Mouse (Mus musculus): ENCODE measurements at regions not wholly inside any gene's neighbourhood (a gene's known extent, or its start where the extent isn't known, plus 50 kb on each side); places are given as distances from the start of the nearest gene placed in this dataset.
"Not testable (repeated sequence)": the region's sequence is repeated elsewhere in the genome, so short reads cannot be mapped to it uniquely, and the experiment has no call there.

DNA sequence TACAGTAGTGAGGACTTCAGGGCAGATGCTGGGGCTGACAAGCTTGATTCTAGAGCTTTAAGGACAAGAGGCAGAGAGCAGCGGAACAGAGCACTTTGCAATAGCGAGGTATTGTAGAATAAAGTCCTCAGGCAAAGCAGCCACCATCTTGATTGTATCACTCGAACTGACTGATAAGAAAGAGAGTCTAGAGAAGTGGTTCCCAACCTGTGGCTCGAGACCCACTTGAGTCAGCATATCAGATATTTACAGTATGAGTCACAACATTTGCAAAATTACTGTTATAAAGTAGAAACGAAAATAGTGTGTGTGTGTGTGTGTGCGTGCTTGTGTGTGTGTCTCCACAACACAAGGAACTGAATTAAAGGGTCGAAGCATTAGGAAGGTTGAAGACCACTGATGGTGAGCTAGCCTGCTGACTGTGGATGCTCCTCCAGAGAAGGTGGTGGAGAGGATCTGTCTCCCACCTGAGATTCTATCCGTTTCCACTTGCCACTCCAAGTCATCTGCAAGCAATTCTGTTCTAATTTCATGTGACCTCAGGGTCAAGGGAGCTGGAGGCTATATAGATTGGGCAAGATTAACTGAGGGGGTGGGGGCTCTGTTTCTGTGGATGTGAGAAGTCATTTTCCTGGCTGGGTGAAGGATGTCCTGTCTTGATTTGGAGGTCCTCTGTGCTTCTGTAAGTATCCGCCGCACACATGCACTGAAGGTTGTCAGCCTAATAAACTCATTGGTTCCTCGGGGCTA lies 115.0 kb downstream of the Phlda1 start:
- Histone ChIP-seq H3K4me1 (peaks cover 31% of the 10 kb centered on the region), H3K27ac (no peak overlapping the region), H3K4me2 (replicated peaks) (no peak overlapping the region), H3K27me3 (no peaks in the 10 kb centered on the region), H3K36me3 (no peaks in the 10 kb centered on the region), H3K4me3 (no peak overlapping the region), H3K9me3 (no peaks in the 10 kb centered on the region), H3K9ac (no peak overlapping the region)
- WGBS, result 61% methylated on average over 11 of the region's 11 CpGs
- ATAC-seq (ENCODE audit: low FRiP score, low read depth), result no peak

DNA sequence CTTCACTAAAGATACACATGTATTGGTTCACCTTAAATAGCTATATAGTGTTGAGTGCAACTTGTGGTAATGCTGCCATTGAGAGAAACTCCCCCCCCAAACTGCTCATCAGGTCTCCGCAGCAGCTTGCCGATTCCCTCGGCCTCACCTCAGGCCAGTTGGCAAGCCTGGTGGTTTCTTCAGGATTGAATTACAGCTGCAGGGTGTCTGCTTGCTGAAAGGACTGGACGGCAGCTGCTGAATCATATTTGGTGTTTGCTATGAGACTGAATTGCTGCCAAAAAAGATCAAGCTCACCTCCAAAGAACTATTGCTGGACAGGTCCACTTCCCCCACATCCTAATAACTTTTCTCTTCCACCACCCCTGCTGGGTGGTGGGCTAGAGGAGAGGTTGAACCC lies 116.7 kb downstream of the Phlda1 start:
- Histone ChIP-seq H3K27ac (no peak overlapping the region), H3K4me3 (no peak overlapping the region), H3K36me3 (no peaks in the 10 kb centered on the region), H3K4me2 (replicated peaks) (no peak overlapping the region), H3K9ac (0 out of 2 replicates have a peak overlapping the region, but pooled peaks have one; percentile 3), H3K27me3 (no peaks in the 10 kb centered on the region), H3K4me1 (peaks cover 31% of the 10 kb centered on the region), H3K9me3 (no peaks in the 10 kb centered on the region)
- no peak for ATAC-seq (ENCODE audit: low FRiP score, low read depth)
- WGBS, result 14% methylated on average over 4 of the region's 4 CpGs

DNA sequence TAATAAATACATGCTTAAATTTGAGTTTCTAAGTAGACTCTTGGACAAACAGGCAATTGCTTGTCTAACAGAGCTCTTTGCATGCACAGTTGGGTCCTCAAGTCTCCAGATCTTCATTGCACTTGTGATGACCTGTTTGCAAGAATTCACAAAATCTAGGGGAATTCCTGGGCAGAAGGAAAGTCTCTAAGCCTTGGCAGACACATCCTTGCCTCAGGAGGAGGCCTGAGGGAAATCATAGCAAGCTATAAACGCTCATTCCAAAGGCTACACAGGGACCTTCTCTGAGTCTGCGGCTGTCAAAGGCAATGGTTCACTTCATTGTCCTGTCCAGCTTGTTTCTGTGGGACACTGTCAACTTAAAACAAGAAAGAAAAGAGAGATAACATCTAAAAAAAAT lies 117.9 kb downstream of the Phlda1 start:
- H3K27ac ChIP-seq, result no peak overlapping the region

DNA sequence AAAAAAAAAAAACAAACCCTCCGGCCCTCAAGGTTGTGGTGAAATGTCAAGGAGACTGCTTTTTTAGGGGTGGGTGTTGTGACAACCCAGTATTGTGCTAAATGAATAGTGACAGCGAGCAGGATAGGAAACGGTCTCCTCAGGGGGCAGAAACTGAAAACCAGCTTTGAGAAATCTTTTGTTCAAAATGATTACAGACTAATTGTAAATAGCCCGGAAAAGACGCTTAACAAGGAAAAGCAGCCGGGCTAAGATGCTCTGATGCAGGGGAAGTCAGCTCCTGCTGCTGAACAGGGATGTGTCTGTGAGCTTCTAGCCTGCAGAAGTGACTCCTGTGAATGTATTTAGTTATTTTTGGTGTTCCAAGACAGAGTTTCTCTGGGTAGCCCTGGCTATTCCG lies 118.5 kb downstream of the Phlda1 start:
- Histone ChIP-seq H3K4me2 (replicated peaks) (no peak overlapping the region), H3K27ac (no peak overlapping the region), H3K4me1 (peaks cover 31% of the 10 kb centered on the region), H3K9me3 (no peaks in the 10 kb centered on the region), H3K9ac (no peak overlapping the region), H3K27me3 (no peaks in the 10 kb centered on the region), H3K4me3 (no peak overlapping the region), H3K36me3 (no peaks in the 10 kb centered on the region)
- ATAC-seq (ENCODE audit: low FRiP score, low read depth), result no peak
- WGBS, result 49% methylated on average over 7 of the region's 7 CpGs

More for the DNA sequence above, 117.9 kb downstream of the Phlda1 start:
- H3K4me2 ChIP-seq (replicated peaks), result no peak overlapping the region
- H3K27me3 ChIP-seq, result no peaks in the 10 kb centered on the region
- H3K9me3 ChIP-seq, result no peaks in the 10 kb centered on the region
- H3K36me3 ChIP-seq, result no peaks in the 10 kb centered on the region
- H3K4me1 ChIP-seq, result peaks cover 31% of the 10 kb centered on the region
- 57% methylated on average over 2 of the region's 2 CpGs for WGBS
- H3K9ac ChIP-seq, result no peak overlapping the region
- ATAC-seq (ENCODE audit: low FRiP score, low read depth), result no peak
- H3K4me3 ChIP-seq, result no peak overlapping the region

DNA sequence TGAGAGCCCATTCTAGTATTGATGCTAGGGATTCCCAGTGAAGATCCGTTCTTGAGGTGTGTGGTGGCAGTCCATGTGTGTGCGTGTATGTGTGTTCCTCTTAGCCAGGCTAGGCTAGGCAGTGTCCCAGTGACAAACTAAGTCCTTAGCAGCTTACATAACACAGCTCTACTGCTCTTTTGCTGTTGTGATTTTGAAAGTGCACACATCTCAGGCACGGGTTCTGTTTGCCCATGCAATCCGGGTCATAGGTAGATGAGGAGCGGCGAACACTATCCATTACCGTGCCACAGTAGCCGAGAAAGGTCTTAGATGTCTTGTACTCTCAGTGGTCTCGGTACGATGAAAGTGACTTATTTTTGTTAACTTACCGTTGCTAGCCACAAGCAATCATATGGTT lies 119.5 kb downstream of the Phlda1 start:
- no peaks in the 10 kb centered on the region for H3K27me3 ChIP-seq
- H3K9ac ChIP-seq, result no peak overlapping the region
- H3K4me3 ChIP-seq, result no peak overlapping the region
- no peak for ATAC-seq (ENCODE audit: low FRiP score, low read depth)
- H3K36me3 ChIP-seq, result no peaks in the 10 kb centered on the region
- no peaks in the 10 kb centered on the region for H3K9me3 ChIP-seq
- H3K27ac ChIP-seq, result no peak overlapping the region
- H3K4me1 ChIP-seq, result peaks cover 31% of the 10 kb centered on the region
- WGBS, result 90% methylated on average over 11 of the region's 11 CpGs
- no peak overlapping the region for H3K4me2 ChIP-seq (replicated peaks)

DNA sequence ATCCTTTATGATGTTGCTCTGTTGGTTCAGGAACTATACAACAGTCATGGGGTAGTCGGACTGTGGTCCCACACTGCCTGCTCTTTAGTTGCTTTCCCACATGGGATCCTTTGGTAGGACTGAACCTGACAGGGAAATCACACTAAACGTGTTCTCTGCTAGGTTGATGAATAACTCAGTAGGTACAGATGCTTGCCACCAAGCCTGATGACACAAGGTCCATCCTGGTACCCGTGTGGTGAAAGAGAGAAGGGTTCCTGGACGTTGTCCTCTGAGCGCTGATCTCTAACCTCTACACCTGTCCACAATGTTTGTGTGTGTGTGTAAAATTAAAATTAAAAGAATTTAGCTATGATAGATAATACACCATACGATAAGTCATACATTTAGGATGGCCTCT lies 119.9 kb downstream of the Phlda1 start:
- no peaks in the 10 kb centered on the region for H3K27me3 ChIP-seq
- 91% methylated on average over 6 of the region's 6 CpGs for WGBS
- H3K4me1 ChIP-seq, result peaks cover 31% of the 10 kb centered on the region
- no peak for ATAC-seq (ENCODE audit: low FRiP score, low read depth)
- no peaks in the 10 kb centered on the region for H3K9me3 ChIP-seq
- no peak overlapping the region for H3K27ac ChIP-seq
- no peak overlapping the region for H3K4me2 ChIP-seq (replicated peaks)
- H3K9ac ChIP-seq, result no peak overlapping the region
- H3K36me3 ChIP-seq, result no peaks in the 10 kb centered on the region
- H3K4me3 ChIP-seq, result no peak overlapping the region

DNA sequence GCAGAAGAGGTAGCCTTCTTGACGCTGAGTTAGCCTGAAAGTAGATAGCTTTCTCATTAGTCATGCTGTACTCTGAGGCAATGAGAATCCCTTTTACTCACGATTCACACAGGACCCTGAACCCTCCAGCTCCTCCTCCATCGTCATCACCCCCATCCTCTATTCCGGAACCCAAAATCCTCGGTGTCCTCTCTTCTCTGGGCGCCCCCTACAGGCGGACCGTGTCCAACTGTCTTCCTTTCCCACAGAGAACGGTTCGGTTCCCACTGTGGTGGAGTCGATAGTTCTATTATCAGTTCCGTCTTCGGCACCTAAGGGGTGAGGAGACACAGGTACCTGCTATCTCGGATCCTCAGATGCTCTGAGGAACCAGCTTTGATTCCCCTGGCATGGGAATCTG lies 130.2 kb downstream of the Phlda1 start:
- no peak for ATAC-seq (ENCODE audit: low FRiP score, low read depth)
- Histone ChIP-seq H3K27ac (no peak overlapping the region), H3K9me3 (no peaks in the 10 kb centered on the region), H3K4me1 (no peaks in the 10 kb centered on the region), H3K27me3 (no peaks in the 10 kb centered on the region), H3K4me3 (no peak overlapping the region), H3K9ac (no peak overlapping the region), H3K4me2 (replicated peaks) (no peak overlapping the region), H3K36me3 (no peaks in the 10 kb centered on the region)
- 63% methylated on average over 14 of the region's 14 CpGs for WGBS

DNA sequence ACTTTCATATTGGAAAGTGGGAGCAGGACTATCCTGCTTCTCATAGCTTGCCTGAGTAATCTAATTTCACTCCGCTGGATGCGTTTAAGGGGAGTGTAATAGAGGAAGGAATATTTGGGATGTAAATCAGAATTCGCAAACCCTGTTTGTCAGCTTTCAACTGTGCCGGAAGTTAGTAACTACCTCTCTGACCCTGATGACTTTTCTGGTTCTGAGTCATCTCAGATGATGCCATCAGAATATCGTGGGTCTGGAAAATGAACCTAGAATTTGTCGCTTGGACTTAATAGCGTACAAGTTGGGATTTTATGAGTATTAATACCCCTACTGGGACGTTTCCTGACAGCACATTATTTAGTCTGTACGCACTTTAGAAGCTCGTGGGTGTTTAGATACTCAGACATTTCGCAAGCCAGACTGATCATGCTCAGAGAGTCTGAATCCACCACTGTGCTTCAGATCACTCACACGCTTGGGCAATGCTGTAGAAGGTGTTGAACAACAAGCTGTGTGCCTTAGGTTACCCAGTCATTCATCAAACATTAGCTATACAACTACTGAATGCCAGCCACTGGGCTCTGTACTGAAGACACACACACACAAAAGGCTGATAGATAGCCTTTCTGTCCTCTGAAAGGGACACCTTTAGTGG lies 131.1 kb downstream of the Phlda1 start:
- WGBS, result 78% methylated on average over 12 of the region's 12 CpGs
- Histone ChIP-seq H3K9ac (no peak overlapping the region), H3K27ac (no peak overlapping the region), H3K36me3 (no peaks in the 10 kb centered on the region), H3K4me2 (replicated peaks) (no peak overlapping the region), H3K4me3 (no peak overlapping the region), H3K4me1 (no peaks in the 10 kb centered on the region), H3K9me3 (no peaks in the 10 kb centered on the region), H3K27me3 (no peaks in the 10 kb centered on the region)
- no peak for ATAC-seq (ENCODE audit: low FRiP score, low read depth)

DNA sequence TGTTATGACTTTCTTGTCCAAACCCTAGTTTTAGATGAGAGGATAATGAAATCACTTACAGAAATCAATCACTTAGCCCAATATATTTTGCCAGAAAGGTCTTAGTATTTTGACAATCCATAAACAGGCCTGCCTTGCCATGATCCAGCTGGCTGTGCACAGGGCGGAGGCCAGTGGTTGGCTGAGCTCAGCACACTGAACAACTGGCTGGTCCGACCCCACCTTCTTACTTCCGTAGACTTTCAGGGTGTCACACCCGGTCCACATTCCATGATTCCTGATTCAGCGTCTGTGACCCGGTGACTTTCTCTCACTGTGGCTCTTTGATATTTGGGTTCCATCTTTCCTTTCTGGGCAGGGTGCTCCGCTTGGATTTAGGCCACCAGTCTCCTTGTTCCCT lies 133.8 kb downstream of the Phlda1 start:
- Histone ChIP-seq H3K9me3 (no peaks in the 10 kb centered on the region), H3K4me2 (replicated peaks) (no peak overlapping the region), H3K27me3 (no peaks in the 10 kb centered on the region), H3K4me3 (no peak overlapping the region), H3K4me1 (no peaks in the 10 kb centered on the region), H3K36me3 (no peaks in the 10 kb centered on the region), H3K27ac (no peak overlapping the region), H3K9ac (no peak overlapping the region)
- WGBS, result 90% methylated on average over 7 of the region's 7 CpGs
- ATAC-seq (ENCODE audit: low FRiP score, low read depth), result no peak

DNA sequence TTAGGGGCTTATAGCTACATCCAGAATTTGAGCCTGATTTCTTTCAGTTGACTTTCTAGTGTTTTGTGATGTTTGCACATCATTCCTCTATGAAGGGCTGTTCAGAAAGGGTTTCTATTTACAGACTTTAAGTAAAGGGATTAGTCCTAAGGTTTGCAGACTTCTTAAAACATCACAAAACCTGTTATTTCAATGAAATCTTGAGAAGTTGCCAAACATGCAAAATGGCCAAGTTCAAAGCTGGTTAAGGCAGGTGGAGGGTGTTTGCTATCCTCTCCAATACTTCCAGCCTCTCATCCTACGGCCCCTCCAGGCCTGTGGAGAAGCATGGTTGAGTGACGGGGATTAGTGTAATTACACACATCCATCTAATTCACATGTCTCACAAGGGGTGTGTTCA lies 136.6 kb downstream of the Phlda1 start:
- Histone ChIP-seq H3K4me2 (replicated peaks) (no peak overlapping the region), H3K4me1 (no peaks in the 10 kb centered on the region), H3K9ac (no peak overlapping the region), H3K27ac (no peak overlapping the region), H3K4me3 (no peak overlapping the region), H3K9me3 (no peaks in the 10 kb centered on the region), H3K27me3 (no peaks in the 10 kb centered on the region), H3K36me3 (no peaks in the 10 kb centered on the region)
- WGBS, result 75% methylated on average over 2 of the region's 2 CpGs
- no peak for ATAC-seq (ENCODE audit: low FRiP score, low read depth)

DNA sequence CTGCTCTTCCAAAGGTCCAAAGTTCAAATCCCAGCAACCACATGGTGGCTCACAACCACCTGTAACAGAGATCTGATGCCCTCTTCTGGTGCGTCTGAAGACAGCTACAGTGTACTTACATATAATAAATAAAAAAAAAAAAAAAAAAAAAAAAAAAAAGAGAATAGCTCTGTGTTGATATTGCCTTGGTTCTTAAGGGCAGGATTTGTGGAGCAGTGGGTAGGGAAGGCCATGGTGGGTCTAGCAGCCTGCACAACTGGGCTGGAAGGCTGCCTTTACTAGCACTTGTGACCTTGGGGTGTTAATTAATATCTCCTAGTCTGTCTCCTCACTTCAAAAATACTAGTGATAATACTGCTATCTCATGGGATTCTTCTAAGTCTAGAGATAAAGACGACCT lies 147.7 kb downstream of the Phlda1 start:
- ATAC-seq (ENCODE audit: low FRiP score, low read depth); H3K4me2 ChIP-seq (replicated peaks); H3K36me3 ChIP-seq; H3K4me3 ChIP-seq; H3K27ac ChIP-seq; H3K9me3 ChIP-seq; H3K27me3 ChIP-seq; H3K9ac ChIP-seq: not testable (repeated sequence)
- 54% methylated on average over 1 of the region's 2 CpGs for WGBS
- H3K4me1 ChIP-seq, result peaks cover 16% of the 10 kb centered on the region

DNA sequence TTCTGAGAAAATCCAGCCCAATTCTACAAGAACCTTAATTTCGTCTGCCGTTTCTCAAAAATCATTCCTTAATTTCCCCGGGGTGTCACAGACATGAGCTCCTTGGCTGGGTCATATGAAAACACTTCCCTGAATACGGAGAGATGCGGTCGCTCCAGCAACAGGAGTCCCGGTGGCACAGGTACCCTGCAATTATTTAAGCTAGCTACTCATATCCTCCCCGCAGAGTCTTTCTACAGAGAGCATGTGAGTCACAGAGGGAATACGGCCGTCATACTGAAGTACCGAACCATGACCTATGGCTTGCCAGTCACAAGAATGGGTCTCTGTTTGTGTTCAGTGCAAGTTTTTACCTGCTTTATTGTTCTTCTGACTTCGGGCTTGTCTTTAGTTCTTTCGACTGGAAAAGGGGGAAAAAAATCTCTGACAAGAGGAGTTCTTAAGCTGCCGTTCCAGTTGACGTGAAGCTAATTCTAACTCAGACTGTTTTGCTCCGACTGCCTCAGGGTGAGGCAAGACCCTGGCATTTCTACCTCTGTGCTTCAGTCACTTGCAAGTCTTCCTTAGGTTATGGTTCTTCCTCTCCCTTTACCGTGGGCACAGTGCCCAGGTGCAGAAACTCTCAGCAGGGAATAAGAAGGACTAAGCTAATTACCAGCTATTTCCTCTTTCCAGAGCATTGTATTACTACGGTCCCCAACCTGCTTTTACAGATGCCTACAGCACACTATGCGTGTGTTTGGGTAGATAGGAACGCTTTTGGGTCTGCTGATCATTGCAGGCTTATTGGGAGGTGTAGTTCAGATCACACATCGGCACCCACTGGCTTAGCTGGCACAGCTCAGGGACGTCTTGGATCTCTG lies 148.5 kb downstream of the Phlda1 start:
- no peak overlapping the region for H3K9ac ChIP-seq
- H3K27ac ChIP-seq, result no peak overlapping the region
- H3K4me3 ChIP-seq, result no peak overlapping the region
- no peaks in the 10 kb centered on the region for H3K27me3 ChIP-seq
- ATAC-seq (ENCODE audit: low FRiP score, low read depth), result no peak; the same call in 1 of the 2 replicates
- no peaks in the 10 kb centered on the region for H3K9me3 ChIP-seq
- WGBS, result 52% methylated on average over 22 of the region's 22 CpGs
- H3K4me2 ChIP-seq (replicated peaks), result no peak overlapping the region
- H3K36me3 ChIP-seq, result no peaks in the 10 kb centered on the region
- peaks cover 14% of the 10 kb centered on the region for H3K4me1 ChIP-seq

Measured in limb, embryonic 13.5 days (tissue).